Mouse (Mus musculus) frontal cortex, postnatal 14 days (tissue): ENCODE measurements at regions not wholly inside any gene's neighbourhood (a gene's known extent, or its start where the extent isn't known, plus 50 kb on each side); places are given as distances from the start of the nearest gene placed in this dataset.

Experiments used
- DNase-seq, 2 experiments: peaks; one replicate each; pipeline ENCODE4 v3.0.0; 2022; ENCODE audit warnings: low spot score in 2 of 2

DNA sequence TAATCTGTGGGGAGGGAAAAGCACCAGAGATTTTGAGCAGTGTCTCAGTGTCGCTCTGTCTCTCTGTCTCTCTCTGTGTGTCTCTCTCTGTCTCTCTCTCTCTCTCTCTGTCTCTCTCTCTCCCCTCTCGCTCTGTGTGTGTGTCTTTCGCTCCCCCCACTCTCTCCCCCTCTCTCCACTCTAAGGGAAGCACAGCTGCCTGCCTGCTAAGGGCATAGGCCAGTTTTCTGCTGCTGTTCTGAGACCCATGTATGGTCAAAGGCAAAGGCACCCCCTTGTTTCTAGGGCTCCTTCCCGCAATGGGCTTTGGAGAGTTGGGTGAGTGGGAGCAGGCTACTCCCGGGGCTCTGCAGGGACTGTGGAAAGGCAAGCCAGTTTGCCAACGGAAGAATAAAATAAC lies 192.2 kb downstream of the Lmo4 start:
- no peak for DNase-seq

DNA sequence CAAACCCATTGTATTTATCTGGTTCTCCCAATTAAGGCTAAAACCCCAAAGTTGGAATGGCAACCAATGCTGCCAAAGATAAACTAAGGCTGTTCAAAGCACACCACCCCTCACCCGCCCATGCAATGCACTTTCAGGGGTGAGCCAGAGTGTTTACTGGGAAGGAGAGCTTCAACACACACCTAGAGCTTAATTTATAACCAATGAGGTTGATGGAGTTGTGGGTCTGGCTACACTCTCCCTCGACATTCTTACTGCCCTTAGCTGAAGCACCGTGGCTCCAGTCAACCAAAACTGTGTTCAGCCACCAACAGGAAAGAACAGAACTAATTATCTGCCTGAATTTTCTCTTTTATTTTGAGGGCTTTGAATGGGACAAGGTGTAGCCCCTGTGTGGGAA lies 192.8 kb downstream of the Lmo4 start:
- DNase-seq = no peak

DNA sequence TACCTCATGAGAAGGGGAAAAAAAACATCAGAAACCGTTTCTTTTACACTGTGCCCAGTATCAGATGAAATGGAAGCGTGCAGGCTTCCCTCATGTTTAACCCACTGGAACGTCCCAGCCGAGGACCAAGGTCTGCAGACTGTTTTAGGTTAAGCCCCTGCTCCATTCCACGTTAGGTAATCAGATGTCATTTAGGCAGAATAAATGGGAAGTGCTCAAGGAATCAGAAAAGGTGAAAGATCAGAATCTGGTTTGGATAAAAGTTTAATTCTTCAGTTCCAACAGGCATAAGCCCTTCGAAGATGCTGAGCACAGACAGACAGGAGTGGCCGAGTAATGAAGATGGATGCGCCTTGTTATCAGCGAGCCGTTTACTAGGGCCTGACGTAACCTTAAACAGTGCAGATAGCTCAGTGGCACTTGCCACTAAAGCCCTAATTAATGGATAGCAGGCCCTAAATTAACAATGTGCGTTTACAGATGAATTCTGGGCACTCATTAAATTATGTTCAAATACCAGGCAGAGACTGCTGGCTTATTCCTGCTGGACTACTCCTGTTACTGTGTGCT lies 193.5 kb downstream of the Lmo4 start:
- DNase-seq = no peak

DNA sequence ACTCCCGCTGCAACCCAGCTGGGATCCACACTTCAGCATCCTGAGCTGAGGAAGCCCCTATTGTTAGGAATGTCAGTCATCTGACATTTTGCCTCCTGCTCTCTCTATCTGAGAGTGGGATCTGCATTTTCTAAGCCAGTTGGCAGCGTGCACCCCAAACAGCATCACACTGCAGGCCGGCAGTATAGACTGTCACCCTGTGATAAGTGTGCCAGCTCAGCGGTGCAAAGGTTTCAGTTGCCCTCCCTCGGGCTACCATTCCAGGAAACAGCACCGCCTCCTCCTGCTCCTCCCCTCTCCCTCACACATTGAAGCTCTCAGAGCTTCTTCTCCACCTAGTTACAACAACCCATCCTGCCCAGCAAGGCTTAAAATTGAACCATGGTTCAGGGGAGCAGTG lies 194.5 kb downstream of the Lmo4 start:
- no peak for DNase-seq

DNA sequence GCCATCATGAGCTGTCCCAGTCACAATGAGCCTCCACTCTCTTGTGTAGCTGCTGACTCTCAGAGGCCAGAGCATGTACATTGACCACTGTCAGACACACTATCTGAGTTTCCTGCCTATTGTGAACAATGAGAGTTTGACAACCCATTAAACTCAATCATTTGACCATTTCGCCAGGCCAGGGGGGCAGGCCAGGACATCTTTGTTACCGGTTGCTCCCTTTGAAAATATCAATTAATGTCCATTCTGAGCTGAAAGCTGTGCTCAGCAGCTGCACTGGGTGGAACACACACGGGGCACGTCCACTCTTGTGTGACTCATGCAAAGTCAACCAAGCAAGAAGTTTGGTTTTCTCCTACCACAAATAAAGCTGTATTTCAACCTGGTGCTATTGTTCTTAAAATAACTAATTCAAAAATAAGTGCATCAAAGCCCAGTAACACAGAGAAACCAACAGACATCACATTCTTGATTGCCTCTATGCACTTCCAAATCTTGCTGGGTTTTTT lies 197.9 kb downstream of the Lmo4 start:
- DNase-seq = no peak

DNA sequence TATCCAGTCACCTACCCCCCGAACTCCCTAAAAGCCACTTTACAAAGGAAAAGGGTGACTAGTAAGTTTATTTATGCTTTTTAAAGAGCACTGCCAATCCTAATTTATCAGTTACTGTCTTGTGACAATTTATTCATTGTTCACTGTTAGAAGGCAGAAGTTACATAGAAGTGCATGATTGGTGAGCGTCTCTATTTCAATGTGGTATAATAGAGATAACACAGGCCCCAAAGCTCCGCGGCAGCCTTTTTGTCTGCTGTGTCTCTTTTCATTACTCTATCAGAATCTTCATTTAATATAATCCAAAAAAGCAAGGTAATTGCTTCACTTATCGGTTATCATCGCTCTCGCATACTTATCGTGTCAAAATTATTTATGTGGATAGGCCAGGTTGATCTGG lies 207.1 kb downstream of the Lmo4 start:
- no peak for DNase-seq

DNA sequence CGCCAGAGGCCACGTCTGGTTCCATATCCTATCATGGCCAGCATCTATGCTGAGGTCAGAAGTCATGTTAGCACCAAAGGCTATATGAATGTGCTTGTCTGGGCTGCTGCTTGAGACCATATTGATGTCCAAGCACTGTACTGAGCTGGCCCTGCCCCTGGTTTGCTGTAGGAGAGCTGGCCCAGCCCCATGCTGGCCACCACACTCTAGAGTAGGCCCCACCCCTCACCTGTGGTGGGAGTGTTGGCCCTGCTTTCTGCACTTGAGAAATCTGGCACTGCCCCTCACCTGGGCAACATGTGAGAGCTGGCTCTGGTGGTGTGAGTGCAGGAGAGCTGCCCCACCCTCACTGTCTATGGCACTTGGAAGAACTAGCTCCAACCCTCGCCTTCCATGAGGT lies 210.0 kb downstream of the Lmo4 start:
- DNase-seq = no peak

DNA sequence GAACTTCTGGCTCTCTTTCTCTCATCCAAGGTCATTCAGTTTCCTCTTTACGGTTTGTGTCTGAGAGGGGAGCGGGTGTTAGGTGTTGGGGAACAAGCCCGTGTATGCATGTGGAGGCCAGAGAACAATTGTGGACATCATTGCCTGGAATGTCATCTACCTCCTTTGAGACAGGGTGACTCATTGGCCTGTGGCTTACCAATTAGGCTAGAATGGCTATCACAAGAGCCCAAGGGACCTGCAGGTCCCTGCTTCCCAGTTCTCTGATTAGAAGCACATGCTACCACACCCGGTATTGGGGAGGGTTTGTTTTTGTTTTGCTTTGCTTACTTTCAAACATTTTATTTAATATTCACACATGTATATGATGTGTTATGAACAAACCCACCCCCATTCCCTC lies 216.0 kb downstream of the Lmo4 start:
- no peak for DNase-seq

DNA sequence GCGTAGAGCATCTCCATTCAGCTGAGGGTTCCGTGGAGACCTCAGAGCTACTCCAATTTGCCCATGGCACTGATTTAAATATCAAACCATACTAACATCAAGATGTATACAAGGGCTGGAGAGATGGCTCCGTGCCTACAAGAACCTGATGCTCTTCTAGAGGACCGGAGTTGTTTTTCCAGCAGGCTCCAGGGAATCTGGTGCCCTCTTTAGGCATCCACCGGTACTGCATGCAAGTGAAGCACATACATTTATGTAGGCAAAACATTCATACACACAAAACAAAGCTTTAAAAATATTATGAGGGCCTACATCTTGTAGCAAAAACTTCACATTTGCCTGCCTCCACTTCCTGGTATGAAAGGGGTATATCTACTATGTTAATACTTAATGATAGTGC lies 217.0 kb downstream of the Lmo4 start:
- no peak for DNase-seq

DNA sequence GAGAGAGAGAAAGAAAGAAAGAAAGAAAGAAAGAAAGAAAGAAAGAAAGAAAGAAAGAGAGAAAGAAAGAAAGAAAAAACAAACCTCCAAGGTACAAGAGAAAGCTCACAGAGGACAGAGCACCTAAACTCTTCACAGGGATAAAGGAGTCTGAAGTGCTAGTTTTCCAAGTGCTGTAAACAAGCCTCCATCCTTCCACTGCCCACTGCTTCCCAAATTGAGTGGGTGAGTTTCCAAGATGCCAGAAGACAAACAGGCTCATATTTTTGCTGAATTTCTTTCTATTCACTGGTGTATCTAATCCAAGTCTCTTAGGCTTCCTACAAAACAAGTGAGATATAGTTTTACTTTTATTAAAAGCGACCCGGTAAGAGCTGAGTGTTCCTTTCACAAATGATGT lies 218.2 kb downstream of the Lmo4 start:
- no peak for DNase-seq

DNA sequence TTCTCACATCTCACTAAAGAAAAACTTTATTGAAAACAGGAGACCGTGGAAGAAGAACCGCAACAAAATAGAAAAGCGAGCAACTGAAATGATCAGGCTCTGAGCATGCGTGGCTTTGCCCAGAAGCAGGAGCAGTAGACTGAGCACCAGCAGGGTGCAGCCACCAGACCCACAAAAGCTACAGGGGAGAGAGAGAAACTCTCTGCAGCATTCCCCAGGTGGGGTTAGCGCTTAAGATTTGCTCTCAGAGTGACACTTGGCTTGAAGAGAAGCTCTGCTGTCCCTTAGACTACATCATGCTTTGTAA lies 218.9 kb downstream of the Lmo4 start:
- no peak for DNase-seq

DNA sequence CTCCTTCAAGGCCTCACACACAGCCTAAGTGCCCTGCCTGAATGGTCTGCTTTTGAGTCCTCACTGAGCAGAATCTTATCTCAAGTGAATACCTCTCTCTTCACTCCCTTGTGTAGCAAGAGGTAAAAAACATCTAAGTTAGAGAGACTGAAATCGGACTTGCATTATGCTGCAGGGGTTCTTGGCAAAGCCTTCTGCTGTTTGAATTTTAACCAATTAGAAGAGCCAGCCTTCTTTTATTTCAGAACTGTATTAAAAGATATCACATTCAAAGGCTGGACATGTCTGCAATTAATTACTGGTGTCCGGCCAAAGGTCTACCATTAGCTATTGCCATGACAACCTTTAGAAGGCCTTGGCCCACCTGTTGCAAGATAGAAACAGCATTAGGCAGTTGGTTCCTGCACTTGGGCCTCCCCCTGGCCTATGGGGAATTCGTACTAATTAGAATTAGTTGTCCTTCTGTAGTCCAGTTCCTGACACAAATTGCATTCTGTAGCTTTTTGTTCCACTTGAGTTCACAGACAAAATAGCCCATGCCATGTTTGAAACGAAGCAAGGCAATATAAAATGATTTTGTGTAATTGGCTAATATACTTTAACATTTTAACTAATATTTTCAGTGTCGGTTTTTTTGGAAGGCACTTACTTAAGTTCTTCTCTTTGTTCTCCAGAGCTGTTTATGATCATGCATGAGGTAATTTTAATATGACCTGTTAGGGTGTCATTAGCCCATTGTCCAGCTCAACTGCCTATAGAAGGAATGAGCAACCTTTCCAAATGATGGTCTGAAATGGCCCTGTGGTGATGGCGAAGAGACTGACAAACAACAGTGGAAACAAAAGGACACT lies 219.4 kb downstream of the Lmo4 start:
- no peak for DNase-seq

DNA sequence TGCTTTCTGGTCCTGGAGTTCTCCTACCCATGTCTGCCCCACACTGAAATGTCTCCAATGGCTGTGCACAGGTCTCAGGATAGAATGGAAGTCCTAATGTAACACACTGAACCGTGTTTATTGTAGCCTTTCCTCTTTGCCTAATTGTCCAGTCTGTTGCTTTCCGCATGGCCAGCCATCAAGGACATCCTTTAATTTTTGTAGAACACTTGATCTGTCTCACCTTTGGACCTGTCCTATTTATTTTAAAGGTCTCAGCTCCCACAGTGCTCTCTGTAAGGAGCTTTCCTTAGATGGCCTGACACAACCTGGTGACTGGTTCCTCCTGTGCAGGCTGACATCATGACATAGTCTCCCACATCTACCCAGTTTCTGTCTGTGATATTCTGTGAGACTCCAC lies 226.3 kb downstream of the Lmo4 start:
- DNase-seq = no peak

DNA sequence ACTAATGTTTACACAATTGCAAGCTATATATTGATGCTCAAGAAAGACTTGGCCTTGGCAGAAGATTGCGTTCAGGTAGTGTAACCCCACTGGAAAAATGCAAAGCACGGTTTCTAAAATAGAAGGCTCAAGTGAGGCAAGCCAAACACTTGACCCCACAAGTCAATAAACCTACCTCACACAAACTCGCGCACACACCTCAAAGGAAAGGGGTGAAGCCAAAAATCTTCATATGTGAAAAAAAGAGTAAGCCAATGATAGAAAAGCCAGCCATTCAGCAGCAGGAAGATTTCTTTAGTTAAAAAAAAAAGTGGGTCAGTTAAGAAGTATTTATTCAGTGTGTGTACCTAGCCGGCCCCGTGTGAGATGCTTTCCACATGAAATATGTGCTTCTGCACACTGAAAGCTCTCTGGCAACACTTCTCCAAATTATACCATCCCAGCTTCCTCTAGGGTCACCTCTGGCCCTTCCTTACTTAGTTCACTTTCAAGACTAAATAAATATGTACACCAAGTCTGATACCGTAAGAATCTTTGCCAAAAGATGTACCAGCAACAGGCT lies 227.1 kb downstream of the Lmo4 start:
- no peak for DNase-seq

DNA sequence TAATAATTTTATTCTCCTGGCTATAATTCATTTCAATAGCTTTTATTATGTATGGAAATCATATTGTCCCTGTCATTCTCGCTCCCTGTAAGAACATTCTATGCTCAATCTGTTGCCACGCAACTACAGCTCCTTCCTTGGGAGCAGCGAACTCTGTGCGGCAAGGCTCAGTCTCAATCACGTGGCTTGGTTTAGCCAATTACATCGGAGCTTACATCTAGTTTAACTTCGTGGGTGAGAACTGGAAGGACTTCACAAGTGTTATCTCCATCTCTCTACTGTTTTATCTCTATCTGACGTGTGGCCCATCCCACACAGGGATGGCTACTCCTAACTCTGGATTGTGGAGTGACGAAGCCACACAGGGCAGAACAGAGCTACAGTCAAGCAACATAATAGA lies 231.4 kb downstream of the Lmo4 start:
- no peak for DNase-seq

DNA sequence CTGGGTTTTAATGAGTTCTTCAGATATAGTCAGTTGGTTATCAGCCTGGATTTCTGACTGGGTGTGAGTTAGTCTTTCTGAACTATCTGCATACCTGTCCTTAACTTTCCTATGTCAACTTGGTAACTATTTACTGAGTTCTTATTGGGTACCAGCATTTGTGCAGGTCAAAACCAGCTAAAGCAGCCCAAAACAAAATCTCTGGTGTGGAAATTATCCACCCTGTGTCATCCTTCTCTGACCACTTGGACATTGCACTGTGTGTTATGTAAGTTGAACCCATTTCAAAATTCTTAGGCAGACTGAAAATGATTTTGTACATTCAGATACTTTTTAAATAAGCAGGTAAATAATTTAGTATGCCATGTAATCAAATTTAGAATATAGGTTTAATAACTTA lies 232.7 kb downstream of the Lmo4 start:
- no peak for DNase-seq

DNA sequence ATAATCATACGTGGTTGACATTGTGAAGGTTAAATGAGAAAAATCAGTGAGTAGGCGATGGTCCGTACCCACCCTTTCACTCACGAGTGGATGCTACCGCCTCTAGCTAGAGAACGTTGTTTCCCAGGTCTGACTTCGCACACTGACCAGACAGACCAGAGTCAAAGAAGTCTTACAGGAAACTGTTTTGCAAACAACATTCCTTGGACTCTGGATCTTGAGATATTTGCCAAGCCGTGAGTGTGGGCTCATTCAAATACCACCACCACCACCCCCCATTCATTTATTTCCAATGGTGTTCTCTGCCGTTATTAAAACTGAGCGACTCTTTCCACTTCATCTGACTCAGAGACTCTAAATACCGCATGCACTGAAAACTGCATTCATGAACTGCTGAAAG lies 234.2 kb downstream of the Lmo4 start:
- no peak for DNase-seq

DNA sequence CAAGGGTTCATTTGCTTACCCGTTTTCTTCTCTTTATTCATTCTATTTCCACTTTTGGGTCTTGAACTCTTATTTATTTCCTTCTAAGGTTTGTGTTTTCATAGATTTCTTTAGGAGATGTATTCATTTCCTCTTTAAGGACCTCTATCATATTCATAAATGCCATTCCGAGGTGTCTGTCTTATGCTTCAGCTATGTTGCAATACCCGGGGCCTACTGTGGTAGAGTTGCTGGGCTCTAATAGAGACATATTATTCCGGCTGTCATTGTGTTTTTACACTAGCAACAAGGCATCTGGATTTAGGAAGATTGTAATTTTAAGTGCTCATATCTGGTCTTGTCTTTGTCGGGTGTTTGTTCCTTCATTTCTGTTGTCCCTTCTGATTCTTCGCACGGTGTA lies 249.5 kb downstream of the Lmo4 start:
- no peak for DNase-seq

DNA sequence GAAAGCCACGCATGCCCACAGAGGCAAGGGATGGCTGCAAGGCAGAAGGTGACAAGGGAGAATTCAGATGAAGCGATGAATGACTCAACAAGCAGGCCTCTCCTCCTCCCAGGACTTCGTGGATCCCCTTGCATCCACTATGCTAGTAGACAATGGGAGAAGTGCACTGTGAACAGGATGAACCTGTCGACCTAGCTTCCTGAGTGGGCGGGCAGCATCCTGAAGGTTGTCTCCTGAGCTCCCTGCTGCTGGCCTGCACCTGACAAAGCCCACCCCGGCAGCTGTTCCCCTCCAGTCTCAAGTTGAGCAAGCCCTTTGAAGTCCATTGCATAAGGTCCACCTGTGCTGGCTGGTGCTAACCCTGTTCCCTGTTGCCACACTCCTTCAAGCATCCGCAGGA lies 250.2 kb downstream of the Lmo4 start:
- no peak for DNase-seq

DNA sequence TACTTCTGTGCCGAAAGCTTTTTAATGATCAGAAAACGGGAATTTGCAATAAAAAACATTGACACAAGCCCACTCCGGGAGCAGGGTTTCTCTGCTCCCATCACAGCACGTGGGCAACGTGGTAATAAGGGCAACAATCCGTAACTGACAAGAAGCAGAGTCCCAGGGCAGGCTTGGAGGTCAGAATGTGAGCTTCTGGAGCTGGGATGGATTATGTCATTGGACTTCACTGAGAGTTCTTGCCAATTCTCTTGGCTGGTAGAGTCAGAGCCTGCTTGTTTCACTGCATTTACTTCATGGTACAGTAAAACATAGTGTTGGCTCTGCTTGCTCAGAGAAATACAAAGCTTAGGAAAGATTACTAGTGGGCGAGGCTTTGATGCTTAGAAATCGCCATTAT lies 252.7 kb downstream of the Lmo4 start:
- no peak for DNase-seq

DNA sequence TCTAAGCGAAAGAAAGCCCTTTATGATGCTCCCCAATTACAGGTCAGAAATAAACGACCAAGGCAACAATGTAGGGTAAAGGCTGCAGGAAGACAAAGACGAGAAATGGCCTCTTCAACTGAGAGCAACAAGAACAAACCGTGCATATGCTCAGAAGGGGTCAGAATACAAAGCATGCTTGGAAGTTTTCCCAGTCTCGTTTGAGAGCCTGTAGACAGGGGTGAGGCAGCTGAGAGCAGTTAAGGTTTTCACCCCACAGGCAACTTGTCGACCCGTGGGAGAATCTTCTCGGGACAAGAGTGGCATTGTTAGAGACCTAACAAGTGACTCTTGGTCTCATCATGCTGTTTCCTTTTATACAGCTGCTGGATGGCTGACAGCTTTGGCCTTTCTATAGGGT lies 255.4 kb downstream of the Lmo4 start:
- no peak for DNase-seq

DNA sequence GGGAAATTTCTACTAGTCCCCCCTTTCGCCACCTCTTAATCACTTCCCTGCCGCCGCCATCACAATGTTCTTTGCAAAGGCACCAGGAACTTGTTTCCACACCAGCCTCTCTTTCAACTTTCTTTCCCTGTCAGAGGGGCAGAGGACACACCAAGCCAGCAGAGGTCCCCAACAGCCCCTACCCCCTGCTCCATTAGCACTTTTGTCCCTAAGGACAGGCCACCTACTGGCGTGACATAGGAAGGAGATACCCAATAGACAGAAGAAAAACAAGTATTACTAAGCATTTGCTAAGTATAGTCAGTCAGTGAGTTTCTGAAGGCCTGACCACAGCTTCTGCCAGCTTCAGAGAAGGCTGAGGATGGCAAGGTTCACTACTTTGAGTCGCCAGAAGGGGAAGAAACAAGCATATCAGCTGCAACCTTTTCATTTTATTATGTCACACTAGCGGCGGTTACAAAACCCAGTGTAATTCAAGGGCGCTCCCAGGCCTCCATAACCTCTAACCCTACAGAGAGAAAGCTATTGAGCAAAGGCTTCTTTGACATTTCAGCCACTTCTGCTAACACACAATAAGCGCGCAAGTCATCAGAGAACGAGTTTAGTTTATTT lies 255.9 kb downstream of the Lmo4 start:
- no peak for DNase-seq

DNA sequence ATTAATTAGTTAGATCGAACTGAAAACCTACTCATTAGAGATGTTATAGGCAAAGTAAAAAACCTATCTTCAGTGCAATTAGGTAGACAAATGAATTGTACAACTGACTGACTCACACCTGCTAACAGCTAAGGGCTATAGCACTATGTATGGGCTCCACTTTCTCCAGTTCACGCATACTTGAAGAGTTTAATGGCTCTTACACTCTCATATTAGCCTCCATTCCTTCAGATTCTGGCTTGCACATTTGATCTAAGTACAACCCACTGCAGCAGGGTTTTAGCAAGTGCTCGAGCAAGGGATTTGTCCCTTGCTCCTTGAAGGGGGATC lies 257.1 kb downstream of the Lmo4 start:
- DNase-seq = no peak
